Mouse (Mus musculus) kidney, postnatal 0 days (tissue): ENCODE data around the gene Gm3646. TPM values are rescaled to one million over a fixed set of nuclear protein-coding genes. Genes with fewer than 3 reads are reported as not detected.

Experiments used
- ATAC-seq: fragments of 200-750 bp; cut with Nextera tagmentation; replicated peaks from 2 replicates; pipeline ENCODE4 v1.8.0; 2017; ENCODE audit warnings: low read depth, moderate number of reproducible peaks, moderate TSS enrichment, moderate library complexity; ENCODE audit not compliant: low FRiP score
- DNase-seq: peaks from one replicate; pipeline ENCODE4 v3.0.0-alpha.2; 2016; ENCODE audit warnings: low spot score
- H3K27ac ChIP-seq: fragments of 300-500 bp; sonication (generic); 2 replicates; pipeline ENCODE4 v1.5.1; 2014; ENCODE audit warnings: mild to moderate bottlenecking
- H3K27me3 ChIP-seq: fragments of 300-500 bp; sonication (generic); 2 replicates; pipeline ENCODE4 v1.6.1; 2014; ENCODE audit warnings: low read length, mixed read lengths; ENCODE audit not compliant: insufficient read depth
- H3K36me3 ChIP-seq: fragments of 300-500 bp; sonication (generic); 2 replicates; pipeline ENCODE4 v1.6.1; 2014; ENCODE audit warnings: low read length, mixed read lengths; ENCODE audit not compliant: insufficient read depth
- H3K4me1 ChIP-seq: fragments of 300-500 bp; sonication (generic); replicated peaks from 2 replicates; pipeline ENCODE4 v1.6.1; 2014; ENCODE audit warnings: antibody characterized with exemption, low read length, mixed read lengths; ENCODE audit not compliant: insufficient read depth
- H3K4me2 ChIP-seq: fragments of 300-500 bp; sonication (generic); 2 replicates; pipeline ENCODE4 v1.6.1; 2014; ENCODE audit warnings: mild to moderate bottlenecking, low read length, moderate library complexity, mixed read lengths
- H3K4me3 ChIP-seq: fragments of 300-500 bp; sonication (generic); replicated peaks from 2 replicates; pipeline ENCODE4 v1.5.1; 2014; ENCODE audit warnings: low read depth, low read length
- H3K9ac ChIP-seq: fragments of 300-500 bp; sonication (generic); 2 replicates; pipeline ENCODE4 v1.6.1; 2014; ENCODE audit warnings: low read depth, low read length
- H3K9me3 ChIP-seq: fragments of 300-500 bp; sonication (generic); replicated peaks from 2 replicates; pipeline ENCODE4 v1.6.1; 2016; ENCODE audit warnings: low read length, inconsistent platforms, mixed read lengths
- CTCF ChIP-seq: IDR thresholded peaks from 2 replicates; pipeline ENCODE4 v1.5.1; 2016; ENCODE audit warnings: antibody characterized with exemption, low read depth, mild to moderate bottlenecking, moderate library complexity
- WGBS: fragments of 180-500 bp; shearing (Covaris S2); extraction: QIAGEN DNeasy Blood & Tissue Kit; methylation state at CpG from one replicate; pipeline ENCODE4 v1.1.7; 2014; 5-methylcytosine and 5-hydroxymethylcytosine counted together
- polyA plus RNA-seq: library from polyadenylated mRNA; unstranded; fragments of >200 nt; fragmentation: Nextera tagmentation; extraction: Ambion mirVana; gene quantifications from 2 replicates; pipeline ENCODE4 v1.2.1, GENCODE M21; 2015

The Gm3646 gene
- polyA plus RNA-seq, 1 experiment from 2014 or later = not detected

DNA sequence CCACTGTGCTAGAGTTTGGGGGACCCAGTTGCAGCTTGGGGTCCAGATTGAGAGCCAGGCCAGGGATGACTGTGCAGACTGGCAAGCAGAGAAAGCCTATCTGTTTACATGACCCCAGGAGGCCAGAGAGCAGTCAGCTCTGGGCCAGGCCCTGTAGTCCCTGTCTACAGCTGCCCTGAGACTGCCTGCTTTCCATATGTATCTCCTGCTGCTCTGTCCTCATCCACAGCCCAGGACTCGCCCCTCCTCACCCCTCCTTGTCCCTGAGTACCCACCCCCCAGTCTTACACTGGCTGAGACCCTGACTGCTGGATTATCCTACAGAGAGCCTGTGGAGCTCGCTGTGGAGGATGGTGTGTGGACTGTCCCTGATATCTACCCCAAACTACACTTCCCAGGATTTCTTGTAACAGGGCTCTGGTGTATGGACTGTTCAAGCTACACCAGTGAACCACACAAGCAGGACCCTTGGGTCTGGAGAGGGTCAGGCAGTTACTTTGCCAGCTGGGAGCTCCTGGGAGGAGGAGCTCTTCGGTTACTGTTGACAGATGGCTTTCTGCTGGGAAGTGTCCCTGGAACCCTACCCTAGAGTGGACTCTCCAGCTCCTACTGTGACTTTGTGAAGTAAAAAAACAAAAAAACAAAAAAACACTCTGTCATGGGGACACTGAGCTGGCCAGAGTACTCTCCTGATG, 32.6 kb downstream of the Gm3646 start:
- H3K4me3 ChIP-seq = no peak overlapping the region
- no peak overlapping the region for H3K27ac ChIP-seq
- H3K9ac ChIP-seq = no peak overlapping the region
- DNase-seq (peak; percentile 39), ATAC-seq (no peak; the same call in 1 of the 2 replicates)
- TF ChIP-seq CTCF = no peak
- H3K27me3 ChIP-seq = no peaks in the 10 kb centered on the region
- H3K4me1 ChIP-seq = no peaks in the 10 kb centered on the region
- no peak overlapping the region for H3K4me2 ChIP-seq
- H3K36me3 ChIP-seq = no peaks in the 10 kb centered on the region
- 32% methylated on average over 3 of the region's 3 CpGs for WGBS
- H3K9me3 ChIP-seq = no peaks in the 10 kb centered on the region

DNA sequence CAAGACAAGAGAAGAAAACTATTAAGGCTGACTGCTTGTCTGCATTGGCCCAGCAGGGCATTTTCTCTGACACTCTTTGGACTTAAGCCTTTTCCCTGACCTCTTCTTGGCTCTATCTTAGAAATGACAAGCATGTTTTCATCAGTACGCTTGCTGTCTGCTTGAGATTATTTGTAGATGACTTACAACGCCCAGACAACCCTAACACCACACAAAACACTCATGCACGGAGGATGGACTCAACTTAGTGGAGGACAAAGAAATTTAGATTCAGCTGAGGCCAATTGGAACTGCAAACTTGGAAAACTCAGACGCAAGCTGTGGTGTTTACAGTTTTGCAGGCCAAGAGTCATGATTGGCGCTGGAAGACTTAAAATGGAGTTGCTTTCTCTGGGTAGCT, 34.7 kb downstream of the Gm3646 start:
- Histone ChIP-seq H3K4me3 (no peak overlapping the region), H3K36me3 (no peaks in the 10 kb centered on the region), H3K9ac (no peak overlapping the region), H3K27me3 (no peaks in the 10 kb centered on the region), H3K27ac (no peak overlapping the region), H3K4me2 (no peak overlapping the region), H3K9me3 (no peaks in the 10 kb centered on the region), H3K4me1 (no peaks in the 10 kb centered on the region)
- ATAC-seq (no peak), DNase-seq (no peak)
- TF ChIP-seq CTCF = no peak
- WGBS = 68% methylated on average over 5 of the region's 5 CpGs

DNA sequence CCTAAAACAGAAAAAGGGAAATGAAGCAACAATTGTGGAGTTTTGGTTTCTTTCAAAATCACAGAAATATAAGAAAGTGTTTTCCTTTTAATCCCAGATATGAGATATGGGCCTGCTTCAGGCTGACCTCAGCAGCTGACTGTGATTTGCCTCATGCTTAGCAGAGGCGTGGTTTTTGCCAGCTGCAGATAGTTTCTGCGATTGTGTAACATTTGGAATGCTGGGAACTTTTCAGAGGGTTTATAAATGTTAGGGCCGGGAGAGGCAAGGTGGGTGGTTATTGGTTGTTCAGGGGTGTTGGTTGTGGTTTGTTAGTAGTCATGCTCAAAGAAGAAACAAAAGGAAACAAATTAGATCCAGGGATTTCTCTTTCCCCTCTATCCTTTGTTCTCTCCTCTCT, 37.1 kb downstream of the Gm3646 start:
- no peak overlapping the region for H3K4me2 ChIP-seq
- no peak for DNase-seq
- 87% methylated on average over 3 of the region's 3 CpGs for WGBS
- H3K27ac ChIP-seq = no peak overlapping the region
- H3K4me1 ChIP-seq = no peaks in the 10 kb centered on the region
- H3K36me3 ChIP-seq = no peaks in the 10 kb centered on the region
- no peak for TF ChIP-seq CTCF
- no peak for ATAC-seq
- no peaks in the 10 kb centered on the region for H3K9me3 ChIP-seq
- no peak overlapping the region for H3K9ac ChIP-seq
- H3K4me3 ChIP-seq = no peak overlapping the region
- no peaks in the 10 kb centered on the region for H3K27me3 ChIP-seq

DNA sequence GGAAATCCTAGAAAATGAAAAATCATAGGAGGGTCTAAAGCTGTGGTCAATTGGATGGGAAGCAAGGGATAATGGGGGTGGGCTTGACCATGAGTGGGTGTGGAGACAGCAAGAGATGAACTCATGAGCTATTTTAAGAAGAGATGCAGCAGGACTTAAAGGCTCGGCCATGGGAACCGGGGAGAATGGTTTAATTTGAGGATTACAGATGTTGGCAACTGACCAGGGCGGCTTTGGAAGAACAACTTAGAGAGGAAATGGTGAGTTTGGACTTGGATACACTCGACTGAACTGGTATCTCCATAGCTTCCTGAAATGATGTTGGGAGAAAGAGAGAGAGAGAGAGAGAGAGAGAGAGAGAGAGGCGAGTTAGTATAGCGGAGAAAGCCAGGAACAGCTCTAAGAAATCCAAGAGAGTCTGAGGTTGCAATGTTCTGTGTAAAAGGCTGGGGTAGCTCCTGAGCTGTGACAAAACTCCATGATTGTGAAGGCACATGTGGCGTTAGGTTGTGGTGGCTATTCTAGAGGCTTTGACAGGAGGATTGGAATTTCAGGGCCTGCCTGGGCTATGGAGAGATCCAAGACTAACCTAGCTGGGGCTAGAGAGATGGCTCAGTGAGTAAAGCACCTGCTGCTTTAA, 39.2 kb downstream of the Gm3646 start:
- Histone ChIP-seq H3K27ac (no peak overlapping the region), H3K4me1 (peaks cover 14% of the 10 kb centered on the region), H3K36me3 (no peaks in the 10 kb centered on the region), H3K4me3 (no peak overlapping the region), H3K9me3 (no peaks in the 10 kb centered on the region), H3K9ac (no peak overlapping the region), H3K27me3 (no peaks in the 10 kb centered on the region), H3K4me2 (no peak overlapping the region)
- TF ChIP-seq CTCF = no peak; the same call in 1 of the 2 replicates
- no peak for DNase-seq
- WGBS = 72% methylated on average over 7 of the region's 7 CpGs
- no peak for ATAC-seq

- Histone ChIP-seq H3K36me3 (no peaks in the 10 kb centered on the region), H3K9me3 (no peaks in the 10 kb centered on the region), H3K27me3 (no peaks in the 10 kb centered on the region), H3K27ac (peak overlapping the region; percentile 90), H3K4me2 (peak overlapping the region; percentile 58), H3K4me1 (peaks cover 19% of the 10 kb centered on the region), H3K4me3 (0 out of 2 replicates have a peak overlapping the region, but pooled peaks have one; percentile 5), H3K9ac (0 out of 2 replicates have a peak overlapping the region, but pooled peaks have one; percentile 5)
- TF ChIP-seq CTCF = peak; percentile 33; the same call in 1 of the 2 replicates
- DNase-seq (peak; percentile 99), ATAC-seq (peak; percentile 74; the same call in 1 of the 2 replicates)
- 2% methylated on average over 10 of the region's 10 CpGs for WGBS
These were observed 43.1 kb downstream of the Gm3646 start for GRCm38 (mm10) chr1:39762025-39762370.

- WGBS = 1% methylated on average over 22 of the region's 22 CpGs
- peak; percentile 90 for DNase-seq
- Histone ChIP-seq H3K27ac (peak overlapping the region; percentile 90), H3K4me1 (peaks cover 19% of the 10 kb centered on the region), H3K27me3 (no peaks in the 10 kb centered on the region), H3K4me3 (0 out of 2 replicates have a peak overlapping the region, but pooled peaks have one; percentile 4), H3K36me3 (no peaks in the 10 kb centered on the region), H3K9ac (peak overlapping the region; percentile 5; the same call in 1 of the 2 replicates), H3K9me3 (no peaks in the 10 kb centered on the region), H3K4me2 (peak overlapping the region; percentile 58)
- peak; percentile 64 for ATAC-seq
- TF ChIP-seq CTCF = peak; percentile 72
These were observed 43.7 kb downstream of the Gm3646 start for GRCm38 (mm10) chr1:39761211-39762024.
